Mouse (Mus musculus): ENCODE data around the gene Magoh.

Gene Magoh

DNA sequence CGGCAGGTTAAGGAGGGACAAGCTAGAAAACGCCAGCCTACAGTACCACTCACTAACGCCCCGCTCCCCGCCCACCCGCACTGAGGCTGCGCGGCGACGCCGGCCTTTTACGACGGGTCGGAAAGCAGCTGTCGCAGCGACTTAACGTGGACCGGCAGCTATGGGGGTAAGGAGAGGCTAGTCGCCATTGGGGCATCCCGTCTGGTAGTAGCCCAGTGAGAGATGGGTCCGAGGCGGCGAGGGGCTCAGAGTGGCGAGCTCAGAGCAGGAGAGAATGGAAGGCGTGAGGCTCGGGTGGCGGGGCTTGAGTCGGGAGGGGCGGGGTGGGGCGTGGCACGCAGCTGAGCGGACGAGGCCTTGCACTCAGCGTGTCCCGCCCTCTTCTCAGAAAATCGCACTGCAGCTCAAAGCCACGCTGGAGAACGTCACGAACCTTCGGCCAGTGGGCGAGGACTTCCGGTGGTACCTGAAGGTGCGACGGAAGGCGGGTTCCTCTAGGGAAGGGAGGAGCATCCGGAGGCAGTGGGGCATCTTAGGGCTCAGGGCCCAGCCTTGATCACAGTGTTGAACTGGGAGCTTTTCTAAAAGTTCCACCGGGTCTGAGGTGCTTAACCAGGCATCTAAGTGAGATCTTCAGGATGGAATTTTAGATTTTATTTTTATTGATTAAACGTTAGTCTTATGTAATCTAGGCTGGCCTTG lies 10.3 kb downstream of the Magoh start, which contains the start of gene 0610037L13Rik:
Gene 0610037L13Rik (plus strand): TSS at position 83 of the 702 bp plus-strand sequence.
- DNase-seq (ENCODE audit: low spot score) = peak; percentile 92

DNA sequence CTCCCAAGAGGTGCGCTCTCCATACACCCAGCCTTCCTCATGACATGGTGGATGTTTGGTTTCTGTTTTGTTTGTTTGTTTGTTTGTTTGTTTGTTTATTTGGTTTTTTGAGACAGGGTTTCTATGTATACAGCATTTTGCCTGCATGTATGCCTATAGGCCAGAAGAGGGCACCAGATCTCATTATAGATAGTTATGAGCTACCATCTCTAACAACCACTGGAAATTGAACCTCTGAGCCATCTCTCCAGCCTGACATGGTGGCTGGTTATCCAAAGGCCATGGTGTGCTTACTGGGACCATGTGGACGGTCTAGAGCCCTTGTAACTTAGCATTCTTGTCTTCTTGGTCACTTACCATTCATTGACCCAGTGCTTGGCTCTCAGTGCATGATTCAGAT lies 13.1 kb downstream of the Magoh start:
- peak; percentile 21 for DNase-seq (ENCODE audit: low spot score)

DNA sequence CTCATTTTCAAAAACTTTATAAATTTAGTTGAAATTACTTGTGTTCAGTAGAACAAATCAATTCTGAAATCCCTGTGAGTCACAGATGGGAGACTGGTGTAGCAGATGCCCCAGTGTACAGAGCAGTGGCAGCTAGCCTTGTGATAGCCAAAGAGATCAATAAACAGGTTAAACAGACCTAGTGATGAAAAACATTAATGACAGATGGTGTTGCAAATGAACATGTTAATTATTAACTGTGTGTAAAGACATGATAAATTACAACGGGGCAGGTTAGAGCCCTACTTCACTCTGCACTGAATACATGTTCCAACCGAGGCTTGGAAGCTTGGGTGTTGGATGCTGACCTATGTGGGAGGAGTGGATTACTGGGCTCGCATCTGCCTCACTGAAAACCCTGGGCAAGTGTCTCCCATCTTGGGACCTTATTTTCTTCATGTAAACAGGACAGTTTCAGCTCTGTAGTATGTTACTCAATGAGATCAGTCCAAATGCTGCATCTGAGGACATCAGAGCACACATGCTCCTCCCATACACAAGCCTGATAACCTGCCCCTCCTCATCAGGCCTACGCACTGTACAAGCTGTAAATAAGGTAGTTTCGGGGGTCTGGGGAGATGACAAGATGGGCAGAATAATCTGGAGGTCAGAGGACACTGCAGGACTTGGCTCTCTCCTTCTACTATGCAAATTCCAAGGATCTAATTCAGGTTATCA lies 19.8 kb downstream of the Magoh start:
- DNase-seq (ENCODE audit: low spot score) = no peak

DNA sequence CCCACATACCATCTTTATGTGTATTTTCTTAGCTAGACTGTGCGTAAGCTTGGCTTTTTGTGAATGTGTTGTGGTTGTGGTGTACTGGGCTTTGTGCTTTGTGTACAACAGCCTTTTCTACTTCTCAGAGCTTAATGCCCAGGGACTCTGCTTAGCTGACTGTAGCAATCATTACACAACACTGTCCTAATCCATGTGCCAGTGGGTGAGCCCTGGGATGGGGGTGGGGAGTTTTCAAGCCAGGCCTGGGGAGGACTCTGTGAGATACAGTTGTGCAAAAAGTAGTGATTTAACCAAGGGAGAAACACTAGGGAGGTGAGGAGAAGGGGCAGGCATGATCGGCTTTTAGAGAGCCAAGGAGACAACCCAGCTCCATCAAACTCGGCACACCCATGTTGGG lies 20.7 kb downstream of the Magoh start:
- DNase-seq (ENCODE audit: low spot score) = no peak

DNA sequence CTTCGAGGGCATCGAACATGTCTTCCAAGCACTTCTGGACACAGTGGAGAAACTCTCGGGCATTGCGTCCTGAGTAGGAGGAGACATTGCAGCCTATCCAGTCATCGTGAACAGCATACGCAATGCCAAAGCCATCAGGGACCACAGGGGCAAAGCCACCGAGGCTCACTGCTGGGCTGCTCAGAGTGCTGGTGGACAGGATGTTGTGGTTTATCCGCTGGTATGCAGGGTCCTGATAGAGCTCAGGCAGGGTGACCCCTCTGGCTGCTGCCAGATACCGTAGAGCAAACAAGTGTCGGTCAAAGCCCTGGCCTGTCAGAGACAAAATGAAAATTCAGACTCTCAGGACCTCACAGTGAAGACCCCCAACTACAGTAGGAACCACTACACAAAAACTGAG lies 24.7 kb downstream of the Magoh start:
- DNase-seq (ENCODE audit: low spot score) = no peak

DNA sequence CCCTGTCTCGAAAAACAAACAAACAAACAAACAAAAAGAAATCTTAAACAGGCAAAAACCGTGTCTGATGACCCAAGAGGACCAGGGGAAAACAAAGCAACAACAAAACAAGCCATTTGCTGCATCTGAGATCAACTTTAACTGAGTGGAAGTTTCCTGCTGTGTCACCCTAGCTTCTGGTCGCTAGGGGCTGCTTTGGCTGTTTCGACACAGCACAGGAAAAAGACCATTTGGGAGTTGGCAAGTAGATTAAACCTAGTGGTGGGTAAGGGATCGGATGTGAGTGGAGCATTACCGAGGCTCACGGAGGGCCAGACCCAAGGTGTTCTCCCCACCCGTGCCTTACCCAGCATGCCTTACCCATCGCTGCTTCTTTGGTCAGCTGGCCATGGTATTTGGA lies 27.0 kb downstream of the Magoh start:
- no peak for DNase-seq (ENCODE audit: low spot score)

DNA sequence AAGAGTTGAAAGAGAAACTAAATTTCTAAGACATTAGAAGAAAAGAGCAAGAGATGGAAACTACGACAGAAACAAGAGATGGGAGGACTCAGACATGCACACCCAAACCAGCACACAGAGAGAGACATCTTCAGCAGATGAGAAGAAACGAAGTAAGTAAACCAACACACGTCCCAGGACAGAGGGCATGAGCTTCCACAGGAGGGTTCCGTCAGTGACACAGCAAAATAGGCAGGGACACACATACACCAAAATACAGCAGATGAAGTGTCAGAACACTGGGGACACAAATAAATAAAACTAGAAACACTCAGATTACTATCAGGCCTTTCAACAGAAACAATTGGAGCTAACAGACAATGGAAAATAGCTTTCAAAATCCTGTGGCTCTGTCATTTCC lies 30.5 kb downstream of the Magoh start:
- DNase-seq (ENCODE audit: low spot score) = no peak

DNA sequence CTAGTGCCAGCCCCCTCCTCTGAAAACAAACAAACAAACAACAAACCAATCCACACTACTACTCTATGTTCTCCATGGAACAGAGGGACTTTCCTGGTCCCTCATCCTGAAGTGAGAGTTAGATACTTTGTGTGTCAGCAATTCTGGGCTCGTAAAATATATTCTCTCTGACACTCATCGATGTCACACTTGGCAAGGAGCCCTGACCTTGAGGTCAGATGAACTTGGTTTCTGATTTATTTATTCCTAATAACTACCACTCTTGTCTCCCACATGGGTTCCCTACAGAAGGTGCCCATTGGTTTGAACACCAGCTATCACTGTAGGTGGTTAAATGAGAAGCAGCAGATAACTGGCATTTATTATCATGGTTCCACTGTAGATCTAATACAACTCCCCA lies 40.8 kb downstream of the Magoh start:
- DNase-seq (ENCODE audit: low spot score) = no peak

DNA sequence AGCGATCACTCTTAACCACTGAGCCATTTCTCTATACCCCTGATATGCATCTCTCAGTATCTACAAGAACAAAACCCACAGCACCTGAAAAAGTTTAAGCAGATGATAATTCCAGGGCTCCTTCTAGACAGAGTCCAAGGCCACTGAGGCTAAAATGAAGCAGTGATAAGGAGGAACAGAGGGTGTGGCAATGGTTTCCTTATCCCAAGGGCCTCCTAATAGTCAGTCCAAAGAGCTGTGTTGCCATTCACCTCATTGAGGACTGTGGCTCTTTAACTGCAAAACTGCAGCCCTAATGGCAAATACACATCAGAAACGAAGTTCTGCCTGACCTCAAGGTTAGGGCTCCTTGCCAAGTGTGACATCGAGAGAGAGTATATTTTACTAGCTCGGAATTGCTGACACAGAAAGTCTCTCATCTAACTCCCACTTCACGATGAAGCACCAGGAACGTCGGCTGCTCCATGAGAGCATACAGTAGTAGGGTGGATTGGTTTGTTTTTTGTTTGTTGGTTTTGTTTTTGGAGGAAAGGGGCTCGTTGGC lies 41.7 kb downstream of the Magoh start:
- peak; percentile 6 for DNase-seq (ENCODE audit: low spot score)

DNA sequence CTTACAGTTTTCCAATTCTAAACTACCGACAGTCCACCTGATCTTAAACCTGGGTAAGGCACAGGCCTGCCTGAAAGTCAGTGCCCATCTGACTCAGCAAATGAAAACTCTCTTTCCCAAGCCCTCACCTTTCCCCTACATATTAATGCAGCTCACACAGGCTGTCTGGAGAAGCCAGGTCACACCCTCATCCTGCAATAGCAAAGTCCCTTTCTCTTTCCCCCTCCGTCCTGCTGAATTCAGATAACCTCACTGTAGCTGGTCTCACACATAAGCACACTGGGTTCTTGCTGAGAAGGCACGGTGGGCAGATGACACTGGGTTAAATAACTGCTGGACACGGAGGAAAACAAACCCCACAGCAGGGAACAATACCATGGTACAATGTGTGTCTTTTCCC lies 42.4 kb downstream of the Magoh start:
- DNase-seq (ENCODE audit: low spot score) = no peak

DNA sequence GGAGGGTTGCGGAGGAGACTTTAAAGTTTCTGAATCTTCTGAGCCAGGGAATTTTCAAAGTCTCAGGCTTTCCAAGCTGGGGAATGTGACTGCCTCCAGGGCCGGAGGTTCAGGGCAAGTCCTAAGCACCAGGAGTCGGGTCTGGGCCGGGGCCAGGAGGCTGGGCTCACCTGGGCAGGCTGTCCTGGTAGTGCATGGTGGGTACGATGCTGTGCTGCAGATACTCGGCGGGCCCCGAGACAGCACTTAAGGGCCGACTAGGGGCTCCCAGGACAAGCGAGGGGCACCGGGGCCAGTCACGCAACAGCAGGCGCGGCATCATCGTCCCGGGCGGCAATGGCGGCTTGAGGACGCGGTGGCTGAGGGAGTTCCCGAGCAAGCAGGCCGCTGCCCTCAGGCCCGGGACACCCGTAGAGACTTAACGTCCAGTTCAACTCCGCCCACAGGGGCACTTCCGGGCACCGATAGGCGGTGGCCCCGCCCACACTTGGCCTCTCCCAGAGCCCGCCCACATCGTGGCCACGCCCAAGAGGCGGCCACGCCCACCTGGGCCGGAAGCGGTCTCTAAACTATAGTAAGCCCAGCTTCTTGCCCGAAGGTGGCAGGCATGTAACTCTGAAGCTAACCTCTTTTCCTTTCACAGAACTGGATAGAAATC lies 43.7 kb downstream of the Magoh start, which contains the start of gene Cpt2:
Gene Cpt2 (minus strand): TSS at position 466 of the 658 bp plus-strand sequence.
- DNase-seq (ENCODE audit: low spot score) = peak; percentile 92

DNA sequence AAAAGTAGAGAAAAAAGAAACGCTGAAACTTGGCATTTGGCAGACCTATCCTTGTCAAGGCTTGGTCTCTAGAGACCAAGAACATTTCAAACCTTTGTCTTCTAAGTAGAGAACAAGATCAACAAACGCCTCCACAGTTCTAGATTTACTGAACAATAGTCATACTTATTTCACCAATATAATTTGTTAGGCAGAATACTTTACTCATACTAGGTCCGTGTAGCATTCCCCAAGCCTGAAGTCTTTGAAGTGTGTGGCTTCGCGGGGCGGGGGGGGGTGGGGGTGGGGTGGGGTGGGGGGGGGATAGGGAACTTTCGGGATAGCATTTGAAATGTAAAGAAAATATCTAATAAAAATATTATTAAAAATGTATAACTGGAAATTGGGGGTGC lies 44.2 kb downstream of the Magoh start:
- DNase-seq (ENCODE audit: low spot score) = no peak

DNA sequence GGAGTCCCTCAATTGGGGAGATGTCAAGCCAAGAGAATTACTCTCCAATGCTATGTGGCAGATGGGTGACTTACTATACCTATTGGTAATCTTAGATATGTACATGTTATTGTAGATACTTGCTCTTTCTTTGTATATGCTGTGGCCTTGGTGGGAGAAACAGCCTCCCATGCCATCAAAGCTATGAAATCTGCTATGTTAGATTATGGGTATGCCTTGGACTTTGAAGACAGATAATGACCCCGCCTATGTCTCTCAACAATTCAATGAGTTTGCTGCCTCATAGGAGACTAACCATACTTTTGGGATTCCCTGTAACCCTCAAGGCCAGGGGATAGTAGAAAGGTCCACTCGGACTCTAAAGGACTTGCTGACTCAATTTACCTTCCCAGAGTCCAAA lies 48.7 kb downstream of the Magoh start:
- no peak for DNase-seq (ENCODE audit: low spot score)

DNA sequence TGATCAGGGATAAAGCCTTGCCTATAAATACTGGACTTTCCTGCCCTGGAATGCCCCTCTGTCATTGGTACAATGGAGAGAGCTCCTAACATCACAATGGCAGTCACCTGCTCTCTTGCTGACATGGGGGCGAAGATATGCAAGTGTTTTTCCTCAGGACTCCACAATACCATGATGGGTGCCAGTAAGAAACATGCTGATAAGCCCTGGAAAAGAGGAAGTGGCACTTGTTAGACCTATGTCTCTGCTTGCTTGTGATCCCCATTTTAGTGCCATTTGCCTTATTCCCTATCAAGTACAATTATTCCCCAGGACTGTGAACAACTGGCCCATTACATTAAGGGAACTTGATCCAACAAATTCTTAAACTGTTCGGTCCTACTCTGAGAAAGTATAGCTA lies 49.2 kb downstream of the Magoh start:
- DNase-seq (ENCODE audit: low spot score) = no peak

DNA sequence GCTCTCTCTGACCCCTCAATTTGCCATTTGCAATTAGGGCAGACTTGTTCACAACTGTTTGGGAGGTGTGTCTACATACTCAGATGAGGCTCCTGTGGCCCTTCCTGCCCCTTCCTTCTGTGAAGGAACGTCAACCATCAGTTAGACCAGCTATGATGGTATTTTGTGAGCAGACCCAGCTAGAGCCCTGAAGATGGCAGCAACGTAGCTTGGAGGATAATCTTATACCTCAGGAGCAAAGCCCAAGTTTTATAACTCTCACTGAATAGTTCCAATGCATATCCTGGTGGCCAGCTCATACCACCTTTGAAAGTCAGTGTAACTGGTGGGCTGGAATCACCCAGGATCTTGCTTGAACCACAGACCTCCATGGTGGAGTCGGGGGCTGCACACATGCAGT lies 51.9 kb downstream of the Magoh start:
- DNase-seq (ENCODE audit: low spot score) = no peak

DNA sequence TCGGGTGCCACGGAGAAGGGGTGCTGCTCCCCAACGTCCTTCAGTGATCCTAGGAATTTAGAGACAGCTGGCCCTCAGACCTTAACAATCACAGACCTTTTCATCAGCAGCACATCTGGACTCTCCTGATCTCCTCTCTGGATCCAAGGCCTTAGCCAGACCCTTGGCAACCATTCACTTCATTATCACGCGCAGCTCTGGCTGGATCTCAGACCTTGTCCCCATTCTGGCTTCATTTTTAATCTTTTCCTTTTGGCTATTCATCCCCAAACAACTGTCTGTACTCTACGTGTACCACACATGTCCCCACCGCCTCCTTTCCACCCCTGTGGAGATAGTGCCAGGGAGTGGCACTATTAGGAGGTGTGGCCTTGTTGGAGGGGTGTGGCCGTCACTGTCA lies 53.7 kb downstream of the Magoh start:
- DNase-seq (ENCODE audit: low spot score) = no peak

DNA sequence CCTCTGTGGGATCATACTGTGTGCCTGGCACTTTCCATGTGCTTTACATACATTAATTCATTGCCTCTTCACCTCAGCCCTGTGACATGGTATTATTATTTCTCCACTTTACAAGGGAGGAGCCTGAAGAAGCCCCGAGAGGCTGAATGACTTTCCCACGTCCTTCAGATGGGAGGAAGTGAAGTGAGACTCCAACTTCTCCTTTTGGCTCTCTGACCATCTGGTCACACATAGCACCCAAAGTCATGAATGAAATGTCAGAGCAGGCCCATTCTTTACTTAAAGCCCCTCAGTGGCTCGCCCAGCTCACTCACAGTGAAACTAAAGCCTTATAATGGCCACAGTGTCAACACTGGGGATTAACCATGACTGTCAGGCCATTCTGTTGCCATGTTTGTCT lies 55.7 kb downstream of the Magoh start:
- no peak for DNase-seq (ENCODE audit: low spot score)
